Mouse (Mus musculus) ES-E14 (cell line): ENCODE measurements at regions not wholly inside any gene's neighbourhood (a gene's known extent, or its start where the extent isn't known, plus 50 kb on each side); places are given as distances from the start of the nearest gene placed in this dataset.

Experiments used
- DNase-seq: peaks from one replicate; pipeline ENCODE4 v3.0.0-alpha.2; 2013; ENCODE audit warnings: low read depth, low spot score
- H3K27ac ChIP-seq: 2 replicates; pipeline ENCODE4 v1.5.1; 2012; ENCODE audit warnings: low read depth, mild to moderate bottlenecking, low read length, moderate library complexity, mixed read lengths; ENCODE audit not compliant: poor library complexity, insufficient read depth, severe bottlenecking
- H3K36me3 ChIP-seq: 2 replicates; pipeline ENCODE4 v1.6.1; 2012; ENCODE audit warnings: mild to moderate bottlenecking, low read length, moderate library complexity, mixed read lengths; ENCODE audit not compliant: control insufficient read depth, poor library complexity, insufficient read depth, severe bottlenecking
- H3K4me1 ChIP-seq, 2 experiments: fragments of 150-350 bp in 1 of 2; sonication (generic) in 1 of 2; 2 replicates each; pipeline ENCODE4 v1.6.1; 2012; ENCODE audit warnings: low read length in 2 of 2, mild to moderate bottlenecking in 1 of 2, mixed read lengths in 1 of 2; ENCODE audit not compliant: control insufficient read depth in 2 of 2, insufficient read depth in 2 of 2, poor library complexity in 1 of 2
- H3K4me3 ChIP-seq, 2 experiments: fragments of 150-350 bp in 1 of 2; sonication (generic) in 1 of 2; 2 replicates each; pipeline ENCODE4 v1.5.1; 2012; ENCODE audit warnings: low read length in 2 of 2, low read depth in 1 of 2, mild to moderate bottlenecking in 1 of 2, mixed read lengths in 1 of 2; ENCODE audit not compliant: insufficient read depth in 1 of 2, poor library complexity in 1 of 2, severe bottlenecking in 1 of 2
- H3K9ac ChIP-seq: 2 replicates; pipeline ENCODE4 v1.6.1; 2012; ENCODE audit warnings: low read depth, mild to moderate bottlenecking, low read length, mixed read lengths; ENCODE audit not compliant: poor library complexity, insufficient read depth, severe bottlenecking
- H3K9me3 ChIP-seq: fragments of 150-350 bp; sonication (generic); 2 replicates; pipeline ENCODE4 v1.6.1; 2012; ENCODE audit warnings: low read depth, mild to moderate bottlenecking, low read length; ENCODE audit not compliant: control insufficient read depth, insufficient read depth
- CHD2 ChIP-seq: IDR thresholded peaks from 2 replicates; pipeline ENCODE4 v1.6.1; 2014; ENCODE audit warnings: mild to moderate bottlenecking, low read depth, low read length, inconsistent platforms
- HCFC1 ChIP-seq: IDR thresholded peaks from 2 replicates; pipeline ENCODE4 v1.6.1; 2012; ENCODE audit warnings: low read length, inconsistent platforms, borderline replicate concordance; ENCODE audit not compliant: insufficient read depth
- MAFK ChIP-seq: IDR thresholded peaks from 2 replicates; pipeline ENCODE4 v1.6.1; 2014; ENCODE audit warnings: mild to moderate bottlenecking, low read depth, low read length, inconsistent platforms; ENCODE audit not compliant: insufficient read depth
- ZC3H11A ChIP-seq: IDR thresholded peaks from 2 replicates; pipeline ENCODE4 v1.6.1; 2012; ENCODE audit warnings: low read depth, mild to moderate bottlenecking, inconsistent platforms, low read length, borderline replicate concordance
- ZNF384 ChIP-seq: IDR thresholded peaks from 2 replicates; pipeline ENCODE4 v1.6.1; 2012; ENCODE audit warnings: low read depth, low read length, inconsistent platforms
- in situ Hi-C, 2 experiments: fragments of 600-800 bp; cut with MboI; formaldehyde crosslinking; loops; one replicate each; pipeline ENCODE4 v1.15.1; 2025; ENCODE audit warnings: low sequenced_read_pairs in 2 of 2, inconsistent platforms in 1 of 2; ENCODE audit not compliant: unreplicated experiment in 2 of 2

GRCm38 (mm10) chr13:72691783-72692729 lies 63.4 kb downstream of the Irx2 start:
- Histone ChIP-seq H3K9ac (no peak overlapping the region), H3K4me3 (no peak overlapping the region), H3K36me3 (no peaks in the 10 kb centered on the region), H3K4me1 (no peaks in the 10 kb centered on the region), H3K27ac (no peak overlapping the region), H3K9me3 (no peaks in the 10 kb centered on the region)
- TF ChIP-seq ZC3H11A: no peak
- TF ChIP-seq HCFC1: no peak
- DNase-seq: no peak
- in situ Hi-C loops: no loop called here

GRCm38 (mm10) chr13:72707469-72707868 lies 78.8 kb downstream of the Irx2 start:
- no peak for TF ChIP-seq MAFK
- no peak for TF ChIP-seq HCFC1
- TF ChIP-seq ZC3H11A: no peak
- TF ChIP-seq CHD2: no peak
- no peak for TF ChIP-seq ZNF384
- Histone ChIP-seq H3K9me3 (no peaks in the 10 kb centered on the region), H3K4me3 (no peak overlapping the region), H3K36me3 (no peaks in the 10 kb centered on the region), H3K9ac (no peak overlapping the region), H3K4me1 (no peaks in the 10 kb centered on the region), H3K27ac (no peak overlapping the region)
- in situ Hi-C loops: no loop called here
- DNase-seq: no peak

GRCm38 (mm10) chr13:72708728-72709127 lies 80.1 kb downstream of the Irx2 start:
- in situ Hi-C loops: no loop called here
- DNase-seq: no peak
- H3K4me1 ChIP-seq: no peaks in the 10 kb centered on the region

GRCm38 (mm10) chr13:72710051-72710450 lies 81.4 kb downstream of the Irx2 start:
- no peak for DNase-seq
- H3K36me3 ChIP-seq: no peaks in the 10 kb centered on the region
- in situ Hi-C loops: no loop called here
- H3K9me3 ChIP-seq: no peaks in the 10 kb centered on the region
- no peak for TF ChIP-seq MAFK
- no peak for TF ChIP-seq HCFC1
- TF ChIP-seq ZNF384: no peak
- TF ChIP-seq ZC3H11A: no peak
- no peak for TF ChIP-seq CHD2
- no peak overlapping the region for H3K27ac ChIP-seq
- no peak overlapping the region for H3K9ac ChIP-seq
- no peaks in the 10 kb centered on the region for H3K4me1 ChIP-seq
- H3K4me3 ChIP-seq: no peak overlapping the region

More at GRCm38 (mm10) chr13:72708728-72709127, 80.1 kb downstream of the Irx2 start:
- no peak overlapping the region for H3K9ac ChIP-seq
- TF ChIP-seq ZC3H11A (no peak), HCFC1 (no peak), ZNF384 (no peak), CHD2 (no peak), MAFK (no peak)
- H3K27ac ChIP-seq: no peak overlapping the region
- no peaks in the 10 kb centered on the region for H3K9me3 ChIP-seq
- no peak overlapping the region for H3K4me3 ChIP-seq
- H3K36me3 ChIP-seq: no peaks in the 10 kb centered on the region
